In genomic region chr19:24499291-24499690, GRCm38 (mm10) we compare ENCODE assay signal across 21 mouse cellular contexts. TPM values are rescaled to one million over a fixed set of nuclear protein-coding genes. Genes with fewer than 3 reads are reported as not detected.
A peak's percentile ranks its signal among the peaks of the same experiment; 100 is the strongest.
DNase-seq lines count a peak whose midpoint lies in the region; ATAC-seq and TF ChIP-seq lines count a peak whose summit lies in the region.
"Had no signal": no experiment of that assay in that cellular context is flagged by ENCODE, and none has a peak within 500 bp of the region (broad histone marks: within the 10 kb centered on the region; RNA-seq: fewer than 3 reads in every experiment).

No protein-coding gene starts in this region.

- H3K27me3 ChIP-seq in kidney, adult 2 months (replicated peaks; ENCODE audit: control insufficient read depth, insufficient read depth, low read length) = no peaks in the 10 kb centered on the region
- no peaks in the 10 kb centered on the region for H3K27me3 ChIP-seq in kidney, embryonic 14.5 days (ENCODE audit: control insufficient read depth, insufficient read depth, low read length)
- H3K27me3 ChIP-seq in MEL (ENCODE audit: control insufficient read depth in 1 of 2, insufficient read depth in 2 of 2, low read length in 2 of 2) = no peaks in the 10 kb centered on the region
- H3K27me3 ChIP-seq in midbrain, embryonic 15.5 days (replicated peaks) = no peaks in the 10 kb centered on the region
- H3K27me3 ChIP-seq: embryonic facial prominence, embryonic 12.5 days; forebrain, embryonic 12.5 days; heart, embryonic 12.5 days; hindbrain, embryonic 15.5 days had no signal

- H3K4me2 ChIP-seq in kidney, embryonic 14.5 days (replicated peaks; ENCODE audit: low read depth, low read length) = no peak overlapping the region
- no peak overlapping the region for H3K4me2 ChIP-seq in midbrain, embryonic 15.5 days
- H3K4me2 ChIP-seq: embryonic facial prominence, embryonic 12.5 days; forebrain, embryonic 12.5 days; heart, embryonic 12.5 days; hindbrain, embryonic 15.5 days had no signal

- intact Hi-C loops in heart, postnatal 25 days (cut with DNase I) = no loop called here

- H3K79me2 ChIP-seq in MEL (ENCODE audit: control insufficient read depth, insufficient read depth, low read length, poor library complexity) = no peaks in the 10 kb centered on the region

- no peaks in the 10 kb centered on the region for H3K9me3 ChIP-seq in kidney, embryonic 14.5 days (ENCODE audit: control insufficient read depth, low read length)
- H3K9me3 ChIP-seq in MEL (replicated peaks; ENCODE audit: insufficient read depth, low read length) = no peaks in the 10 kb centered on the region
- no peaks in the 10 kb centered on the region for H3K9me3 ChIP-seq in midbrain, embryonic 15.5 days
- H3K9me3 ChIP-seq: embryonic facial prominence, embryonic 12.5 days; forebrain, embryonic 12.5 days; heart, embryonic 12.5 days; hindbrain, embryonic 15.5 days had no signal

- TF ChIP-seq POLR2A in kidney, adult 2 months (IDR thresholded peaks at IDR 0.05; ENCODE audit: low read depth, low read length) = no peak
- no peak for TF ChIP-seq POLR2A in MEL (IDR thresholded peaks at IDR 0.05; ENCODE audit: control insufficient read depth in 1 of 2, insufficient read depth in 1 of 2, low read depth in 1 of 2, low read length in 2 of 2, poor library complexity in 1 of 2)

- ATAC-seq in kidney, embryonic 14.5 days (ENCODE audit: low FRiP score, low TSS enrichment) = no peak
- no peak for ATAC-seq in midbrain, embryonic 15.5 days (replicated peaks)
- no peak for ATAC-seq in CD4-positive, CD25-positive, alpha-beta regulatory T cell, adult 4 months
- ATAC-seq: forebrain, postnatal 0 days; inflammation-experienced regulatory T-cells, adult 6 months had no signal

- H3K4me3 ChIP-seq in kidney, adult 2 months (ENCODE audit: insufficient read depth, low read depth, low read length) = no peak overlapping the region
- no peak overlapping the region for H3K4me3 ChIP-seq in kidney, embryonic 14.5 days (ENCODE audit: low read length)
- no peak overlapping the region for H3K4me3 ChIP-seq in MEL (ENCODE audit: control insufficient read depth in 1 of 2, insufficient read depth in 1 of 2, low read depth in 2 of 2, low read length in 2 of 2)
- H3K4me3 ChIP-seq in midbrain, embryonic 15.5 days = no peak overlapping the region
- H3K4me3 ChIP-seq: embryonic facial prominence, embryonic 12.5 days; forebrain, embryonic 12.5 days; heart, embryonic 12.5 days; hindbrain, embryonic 15.5 days had no signal

- peak; percentile 14 for DNase-seq in heart, adult 11 months
- no peak for DNase-seq in heart, postnatal 25 days (ENCODE audit: low spot score)
- DNase-seq in kidney, adult 2 months = peak; percentile 64
- DNase-seq in MEL (ENCODE audit: low read depth, low spot score) = no peak
- peak; percentile 43 for DNase-seq in kidney, postnatal 14 days
- DNase-seq: adrenal gland, postnatal 10 days; cerebellum, adult 11-12 months; cerebellum, adult 9-10 months; cerebellum, postnatal 25 days; forebrain, postnatal 0 days; gastrocnemius, postnatal 36 days; heart, adult 18-20 months; heart, postnatal 36 days had no signal

- no peaks in the 10 kb centered on the region for H3K36me3 ChIP-seq in kidney, adult 2 months (ENCODE audit: control insufficient read depth, insufficient read depth, low read length)
- H3K36me3 ChIP-seq in kidney, embryonic 14.5 days (ENCODE audit: control insufficient read depth, insufficient read depth, low read length) = no peaks in the 10 kb centered on the region
- no peaks in the 10 kb centered on the region for H3K36me3 ChIP-seq in MEL (ENCODE audit: control insufficient read depth in 1 of 2, insufficient read depth in 2 of 2, low read length in 2 of 2)
- no peaks in the 10 kb centered on the region for H3K36me3 ChIP-seq in midbrain, embryonic 15.5 days (replicated peaks)
- H3K36me3 ChIP-seq: embryonic facial prominence, embryonic 12.5 days; forebrain, embryonic 12.5 days; heart, embryonic 12.5 days; hindbrain, embryonic 15.5 days had no signal

- no peaks in the 10 kb centered on the region for H3K4me1 ChIP-seq in kidney, adult 2 months (ENCODE audit: control insufficient read depth, insufficient read depth, low read length)
- H3K4me1 ChIP-seq in kidney, embryonic 14.5 days (ENCODE audit: control insufficient read depth, insufficient read depth, low read length) = no peaks in the 10 kb centered on the region
- H3K4me1 ChIP-seq in MEL (ENCODE audit: control insufficient read depth in 1 of 2, insufficient read depth in 2 of 2, low read length in 2 of 2) = no peaks in the 10 kb centered on the region
- no peaks in the 10 kb centered on the region for H3K4me1 ChIP-seq in midbrain, embryonic 15.5 days
- H3K4me1 ChIP-seq: embryonic facial prominence, embryonic 12.5 days; forebrain, embryonic 12.5 days; hindbrain, embryonic 15.5 days had no signal

- 65% methylated on average over 3 of the region's 3 CpGs for WGBS in kidney, adult 2 months
- 93% methylated on average over 3 of the region's 3 CpGs for whole genome bisulfite sequencing in kidney, embryonic 14.5 days
- whole genome bisulfite sequencing in midbrain, embryonic 15.5 days = 68% methylated on average over 3 of the region's 3 CpGs

- no peak for TF ChIP-seq EP300 in MEL (IDR thresholded peaks at IDR 0.05; ENCODE audit: low read depth in 1 of 2, low read length in 2 of 2)

- no peak for TF ChIP-seq RAD21 in MEL (IDR thresholded peaks at IDR 0.05; ENCODE audit: low read depth, low read length)

- H3K27ac ChIP-seq in kidney, adult 2 months (ENCODE audit: insufficient read depth, low read depth, low read length) = no peak overlapping the region
- H3K27ac ChIP-seq in kidney, embryonic 14.5 days (ENCODE audit: low read depth, low read length) = no peak overlapping the region
- H3K27ac ChIP-seq in MEL (ENCODE audit: control insufficient read depth, low read depth, low read length) = no peak overlapping the region
- no peak overlapping the region for H3K27ac ChIP-seq in midbrain, embryonic 15.5 days
- H3K27ac ChIP-seq: embryonic facial prominence, embryonic 12.5 days; forebrain, embryonic 12.5 days; hindbrain, embryonic 15.5 days had no signal

- no peak for TF ChIP-seq CTCF in kidney, adult 2 months (conservative IDR thresholded peaks at IDR 0.05; ENCODE audit: insufficient read depth, insufficient read length, low read depth, low read length)
- no peak for TF ChIP-seq CTCF in MEL (IDR thresholded peaks at IDR 0.05 in 2 of 3, conservative IDR thresholded peaks at IDR 0.05 in 1 of 3; ENCODE audit: control insufficient read depth in 1 of 3, insufficient read depth in 1 of 3, low read depth in 2 of 3, low read length in 3 of 3, poor library complexity in 1 of 3, severe bottlenecking in 1 of 3)

- no peak overlapping the region for H3K9ac ChIP-seq in kidney, embryonic 14.5 days (ENCODE audit: low read depth, low read length)
- no peak overlapping the region for H3K9ac ChIP-seq in MEL (ENCODE audit: control insufficient read depth, low read depth, low read length, poor library complexity, severe bottlenecking)
- H3K9ac ChIP-seq in midbrain, embryonic 15.5 days = no peak overlapping the region
- H3K9ac ChIP-seq: embryonic facial prominence, embryonic 12.5 days; forebrain, embryonic 12.5 days; forebrain, postnatal 0 days; heart, embryonic 12.5 days; hindbrain, embryonic 15.5 days had no signal

TF ChIP-seq in MEL, 35 proteins besides CTCF, POLR2A, EP300 and RAD21:
- TF ChIP-seq USF2 (IDR thresholded peaks at IDR 0.05; ENCODE audit: borderline replicate concordance in 1 of 2, insufficient read depth in 1 of 2, low read depth in 1 of 2, low read length in 2 of 2) (no peak), TBP (IDR thresholded peaks at IDR 0.05; ENCODE audit: low read depth, low read length) (0 out of 2 replicates have a peak, but pooled peaks have one; percentile 35), POLR2AphosphoS5 (IDR thresholded peaks at IDR 0.05; ENCODE audit: borderline replicate concordance, low read depth, low read length) (no peak)

RNA-seq across cellular contexts. Expression of gene Fam122a, which starts 22.1 kb away (rescaled TPM):
- 10 to 100 TPM; 19.9 to 20.9 TPM for total RNA-seq in heart, postnatal 25 days (2021)
- 31.3 and 36.3 TPM in 2 replicates for polyA plus RNA-seq in kidney, adult 2 months (2012; rRNA removed)
- 52.9 and 54.6 TPM in 2 replicates for polyA plus RNA-seq in kidney, embryonic 14.5 days (2014; fragmentation: Nextera tagmentation; extraction: Ambion mirVana)
- 3.9 and 4.5 TPM in 2 replicates for total RNA-seq in MEL (2012; rRNA removed)
- polyA plus RNA-seq in MEL (2012; ENCODE audit: insufficient read depth in 1 of 2, insufficient read length in 2 of 2, low read depth in 1 of 2, low replicate concordance in 2 of 2, missing spikeins in 1 of 2) = 10 to 100 TPM in 1 of 2 experiments, not detected in 1; 38.4 TPM
- polyA plus RNA-seq in midbrain, embryonic 15.5 days (2015; fragmentation: Nextera tagmentation; extraction: Ambion mirVana) = 48.7 and 52.4 TPM in 2 replicates
- polyA plus RNA-seq in CD4-positive, CD25-positive, alpha-beta regulatory T cell, adult 4 months (2017; shearing (Covaris generic)) = 1 to 10 TPM; 1.1 to 5.5 TPM

RNA-seq across cellular contexts. Expression of gene Pip5k1b, which starts 56.4 kb away (rescaled TPM):
- 10 to 100 TPM; 26.9 to 28.3 TPM for total RNA-seq in heart, postnatal 25 days (2021)
- 3.7 and 4.0 TPM in 2 replicates for polyA plus RNA-seq in kidney, adult 2 months (2012; rRNA removed)
- polyA plus RNA-seq in kidney, embryonic 14.5 days (2014; fragmentation: Nextera tagmentation; extraction: Ambion mirVana) = 3.1 and 3.3 TPM in 2 replicates
- 3.0 and 3.4 TPM in 2 replicates for total RNA-seq in MEL (2012; rRNA removed)
- 1 to 10 TPM in 1 of 2 experiments, not detected in 1; 10.0 TPM for polyA plus RNA-seq in MEL (2012; ENCODE audit: insufficient read depth in 1 of 2, insufficient read length in 2 of 2, low read depth in 1 of 2, low replicate concordance in 2 of 2, missing spikeins in 1 of 2)
- polyA plus RNA-seq in midbrain, embryonic 15.5 days (2015; fragmentation: Nextera tagmentation; extraction: Ambion mirVana) = 1.0 and 1.1 TPM in 2 replicates
- polyA plus RNA-seq in CD4-positive, CD25-positive, alpha-beta regulatory T cell, adult 4 months (2017; shearing (Covaris generic)) = 1 to 10 TPM; 7.0 to 8.1 TPM

Comparison
In these comparisons a context has a peak if more than half of its experiments do, and no peak if none do; other contexts are left out.
1. DNase-seq: peak in heart, adult 11 months (single experiment), kidney, adult 2 months (single experiment) and kidney, postnatal 14 days (single experiment); none in heart, postnatal 25 days (single experiment) and MEL (single experiment).